Mouse (Mus musculus) CD8-positive naive resting alpha-beta T cell, adult 57 days (primary cell): ENCODE measurements around the gene Olfr295. TPM values are rescaled to one million over a fixed set of nuclear protein-coding genes. Genes with fewer than 3 reads are reported as not detected.

ENCODE experiments used
- total RNA-seq: library from RNA; stranded (reverse); gene quantifications from one replicate; pipeline ENCODE4 v1.2.4, GENCODE M21; 2023

Olfr295 gene
- total RNA-seq: not detected

DNA sequence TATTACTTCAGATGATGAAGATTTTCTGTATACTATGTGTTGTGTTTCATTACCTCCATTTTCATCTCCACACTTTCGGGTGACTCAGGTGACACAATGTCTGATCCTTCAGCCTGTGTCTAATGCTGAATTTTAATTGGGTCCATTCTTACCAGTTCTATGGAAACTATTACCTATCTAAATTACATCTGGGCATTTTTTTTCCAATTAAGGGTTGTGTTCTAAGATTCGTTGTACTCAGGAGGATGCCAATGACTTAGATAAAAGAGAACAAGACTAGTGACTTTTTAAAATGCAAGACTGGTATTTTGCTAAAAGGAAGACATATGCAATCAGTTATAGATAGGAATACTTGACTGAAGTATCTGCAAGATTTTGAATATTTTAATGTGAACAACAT is at the start of gene Olfr295:
Olfr295 (plus strand) TSS at position 301 of the 400 bp plus-strand sequence.

DNA sequence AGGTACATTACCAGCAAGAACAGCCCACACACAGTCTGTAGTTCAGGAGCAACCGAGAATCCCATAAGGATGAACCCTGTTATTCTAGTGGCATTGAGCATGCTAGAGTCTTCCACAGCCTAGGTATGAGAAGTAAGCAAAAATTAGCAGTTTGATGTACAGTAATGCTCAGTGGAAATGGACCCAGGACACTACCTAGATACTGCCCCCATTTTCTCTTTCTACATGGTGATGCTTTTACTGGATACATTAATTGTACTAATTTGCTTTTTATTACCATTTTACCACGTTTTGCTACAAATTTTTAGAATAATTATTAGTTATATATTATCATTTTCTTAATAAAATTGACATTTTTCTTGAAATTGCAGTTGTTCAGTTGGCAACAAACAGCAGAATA is 32.9 kb downstream of the Olfr295 start, which contains the start of gene Olfr294:
Olfr294 (minus strand) TSS at position 101 of the 400 bp plus-strand sequence.

Other genes starting within 250 kb of the Olfr295 start
- not detected for gene Olfr307, start 246.3 kb upstream of the Olfr295 start, total RNA-seq
- not detected for gene Olfr305, start 216.9 kb upstream of the Olfr295 start, total RNA-seq
- not detected for gene Olfr304, start 197.2 kb upstream of the Olfr295 start, total RNA-seq
- not detected for gene Olfr303, start 186.1 kb upstream of the Olfr295 start, total RNA-seq
- gene Olfr301, start 180.0 kb upstream of the Olfr295 start, total RNA-seq: not detected
- gene Olfr299, start 123.9 kb upstream of the Olfr295 start, total RNA-seq: not detected
- gene Olfr298, start 91.4 kb upstream of the Olfr295 start, total RNA-seq: not detected
- gene Olfr297, start 63.9 kb upstream of the Olfr295 start, total RNA-seq: not detected
- gene Olfr294, start 32.8 kb downstream of the Olfr295 start, total RNA-seq: not detected
- gene Olfr293, start 65.2 kb downstream of the Olfr295 start, total RNA-seq: not detected
- not detected for gene Olfr292, start 104.5 kb downstream of the Olfr295 start, total RNA-seq
- gene Folh1, start 192.1 kb downstream of the Olfr295 start, total RNA-seq: not detected
- gene Vmn2r77, start 211.2 kb downstream of the Olfr295 start, total RNA-seq: not detected